9 mouse cellular contexts compared by ENCODE assay signal in the genomic region with DNA sequence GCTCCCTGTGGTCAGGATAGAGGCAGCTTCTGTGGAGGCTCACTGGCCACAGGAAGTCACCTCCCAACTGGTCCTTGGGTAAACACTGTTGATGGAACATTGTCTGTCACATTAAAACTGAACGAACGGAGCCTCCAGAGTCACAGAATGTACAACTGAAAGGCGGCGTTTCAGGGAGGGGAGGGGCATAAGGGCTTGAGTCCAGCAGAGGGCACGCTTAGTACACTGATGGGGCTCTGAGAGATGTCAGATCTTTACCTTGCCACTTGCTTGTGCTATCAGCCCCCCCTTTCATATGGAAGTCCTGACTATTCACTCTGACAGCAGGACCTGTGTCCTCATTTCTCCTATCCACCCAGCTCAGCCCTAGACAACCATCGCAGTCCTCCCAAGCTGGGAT. TPM values are rescaled to one million over a fixed set of nuclear protein-coding genes. Genes with fewer than 3 reads are reported as not detected.
A peak's percentile ranks its signal among the peaks of the same experiment; 100 is the strongest.
DNase-seq lines count a peak whose midpoint lies in the region; ATAC-seq and TF ChIP-seq lines count a peak whose summit lies in the region.
"Had no signal": no experiment of that assay in that cellular context is flagged by ENCODE, and none has a peak within 500 bp of the region (broad histone marks: within the 10 kb centered on the region; RNA-seq: fewer than 3 reads in every experiment).

No protein-coding gene starts in this region.

- no peak overlapping the region for H3K27ac ChIP-seq in layer of hippocampus, adult 2 months
- H3K27ac ChIP-seq in heart, embryonic 15.5 days, result no peak overlapping the region
- H3K27ac ChIP-seq in lung, embryonic 16.5 days (ENCODE audit: low read length), result no peak overlapping the region

- no peak overlapping the region for H3K4me3 ChIP-seq in layer of hippocampus, adult 2 months
- H3K4me3 ChIP-seq in heart, embryonic 15.5 days, result no peak overlapping the region
- H3K4me3 ChIP-seq in lung, embryonic 16.5 days (ENCODE audit: low read length), result no peak overlapping the region

- no peaks in the 10 kb centered on the region for H3K36me3 ChIP-seq in heart, embryonic 15.5 days
- H3K36me3 ChIP-seq in lung, embryonic 16.5 days (ENCODE audit: control insufficient read depth, insufficient read depth, low read length), result no peaks in the 10 kb centered on the region

- 48% methylated on average over 6 of the region's 6 CpGs for WGBS in heart, embryonic 15.5 days
- 30% methylated on average over 6 of the region's 6 CpGs for WGBS in lung, embryonic 16.5 days

- no peak overlapping the region for H3K9ac ChIP-seq in heart, embryonic 15.5 days
- H3K9ac ChIP-seq in lung, embryonic 16.5 days (ENCODE audit: low read length), result no peak overlapping the region

- peaks cover 20% of the 10 kb centered on the region for H3K27me3 ChIP-seq in heart, embryonic 15.5 days
- H3K27me3 ChIP-seq in lung, embryonic 16.5 days (ENCODE audit: control insufficient read depth, insufficient read depth, low read depth, low read length), result no peaks in the 10 kb centered on the region

- peak; percentile 35 for TF ChIP-seq CTCF in layer of hippocampus, adult 2 months (conservative IDR thresholded peaks at IDR 0.05)

- no peak for ATAC-seq in heart, embryonic 15.5 days (replicated peaks; ENCODE audit: insufficient number of reproducible peaks, insufficient read depth, low FRiP score, low read depth)
- 0 out of 2 replicates have a peak, but pooled peaks have one; percentile 31 for ATAC-seq in lung, embryonic 16.5 days (ENCODE audit: low read depth)

- H3K9me3 ChIP-seq in heart, embryonic 15.5 days (replicated peaks), result no peaks in the 10 kb centered on the region
- H3K9me3 ChIP-seq in lung, embryonic 16.5 days (ENCODE audit: control insufficient read depth, low read length), result no peaks in the 10 kb centered on the region

- no peaks in the 10 kb centered on the region for H3K4me1 ChIP-seq in heart, embryonic 15.5 days (replicated peaks)
- H3K4me1 ChIP-seq in lung, embryonic 16.5 days (replicated peaks; ENCODE audit: control insufficient read depth, insufficient read depth, low read length), result no peaks in the 10 kb centered on the region

- no peak for DNase-seq in layer of hippocampus, adult 2 months (ENCODE audit: low spot score in 2 of 2)
- DNase-seq in layer of hippocampus, postnatal 10 days (ENCODE audit: low spot score in 2 of 2), result no peak
- peak; percentile 61 for DNase-seq in adrenal gland, postnatal 14 days
- DNase-seq in testis, postnatal 10 days (ENCODE audit: low spot score), result no peak
- no peak for DNase-seq in right cerebral cortex, postnatal 36 days (ENCODE audit: low spot score in 2 of 2)
- no peak for DNase-seq in Muller cell, postnatal 12 days (ENCODE audit: inconsistent ontology term)

- H3K4me2 ChIP-seq in heart, embryonic 15.5 days, result peak overlapping the region; percentile 24
- 0 out of 2 replicates have a peak overlapping the region, but pooled peaks have one; percentile 1 for H3K4me2 ChIP-seq in lung, embryonic 16.5 days (ENCODE audit: low read depth, low read length)

RNA-seq across cellular contexts. Expression of a gene that starts 17.4 kb away (rescaled TPM):
- total RNA-seq in layer of hippocampus, adult 2 months (2021), result under 1 TPM; 0.51 to 0.59 TPM
- total RNA-seq in layer of hippocampus, postnatal 10 days (2021), result 1 to 10 TPM; 1.2 to 1.6 TPM
- total RNA-seq in adrenal gland, postnatal 14 days (2021), result not detected in 2 replicates
- not detected in 2 replicates for polyA plus RNA-seq in heart, embryonic 15.5 days (2015; fragmentation: Nextera tagmentation; extraction: Ambion mirVana)
- polyA plus RNA-seq in lung, embryonic 16.5 days (2015; fragmentation: Nextera tagmentation; extraction: Ambion mirVana), result 0.06 and 0.11 TPM in 2 replicates
- total RNA-seq: heart, postnatal 10 days had no signal

RNA-seq across cellular contexts. Expression of a gene that starts 20.9 kb away (rescaled TPM):
- 1 to 10 TPM; 2.2 to 2.9 TPM for total RNA-seq in layer of hippocampus, adult 2 months (2021)
- 1 to 10 TPM in 1 of 2 experiments, under 1 TPM in 1; 0.91 to 1.1 TPM for total RNA-seq in layer of hippocampus, postnatal 10 days (2021)
- total RNA-seq in adrenal gland, postnatal 14 days (2021), result 6.5 and 7.7 TPM in 2 replicates
- polyA plus RNA-seq in heart, embryonic 15.5 days (2015; fragmentation: Nextera tagmentation; extraction: Ambion mirVana), result 7.3 and 19.6 TPM in 2 replicates
- 8.3 and 9.3 TPM in 2 replicates for polyA plus RNA-seq in lung, embryonic 16.5 days (2015; fragmentation: Nextera tagmentation; extraction: Ambion mirVana)

RNA-seq across cellular contexts. Expression of a gene that starts 22.4 kb away (rescaled TPM):
- not detected for total RNA-seq in layer of hippocampus, adult 2 months (2021)
- total RNA-seq in layer of hippocampus, postnatal 10 days (2021), result not detected
- not detected in 2 replicates for total RNA-seq in adrenal gland, postnatal 14 days (2021)
- polyA plus RNA-seq in heart, embryonic 15.5 days (2015; fragmentation: Nextera tagmentation; extraction: Ambion mirVana), result not detected in 2 replicates
- polyA plus RNA-seq in lung, embryonic 16.5 days (2015; fragmentation: Nextera tagmentation; extraction: Ambion mirVana), result not detected in 2 replicates
- total RNA-seq: heart, postnatal 10 days had no signal

RNA-seq across cellular contexts. Expression of a gene that starts 47.2 kb away (rescaled TPM):
- not detected for total RNA-seq in layer of hippocampus, adult 2 months (2021)
- total RNA-seq in layer of hippocampus, postnatal 10 days (2021), result under 1 TPM in 1 of 2 experiments, not detected in 1; 0.56 TPM
- total RNA-seq in adrenal gland, postnatal 14 days (2021), result 0.83 and 1.5 TPM in 2 replicates
- 0.63 and 0.91 TPM in 2 replicates for polyA plus RNA-seq in heart, embryonic 15.5 days (2015; fragmentation: Nextera tagmentation; extraction: Ambion mirVana)
- polyA plus RNA-seq in lung, embryonic 16.5 days (2015; fragmentation: Nextera tagmentation; extraction: Ambion mirVana), result 0.50 and 0.85 TPM in 2 replicates

RNA-seq across cellular contexts. Expression of a gene that starts 52.6 kb away (rescaled TPM):
- total RNA-seq in layer of hippocampus, adult 2 months (2021), result 100 to 1,000 TPM; 136 to 154 TPM
- total RNA-seq in layer of hippocampus, postnatal 10 days (2021), result 100 to 1,000 TPM; 154 to 155 TPM
- total RNA-seq in adrenal gland, postnatal 14 days (2021), result 36.8 and 43.6 TPM in 2 replicates
- 39.0 and 52.9 TPM in 2 replicates for polyA plus RNA-seq in heart, embryonic 15.5 days (2015; fragmentation: Nextera tagmentation; extraction: Ambion mirVana)
- polyA plus RNA-seq in lung, embryonic 16.5 days (2015; fragmentation: Nextera tagmentation; extraction: Ambion mirVana), result 70.6 and 70.9 TPM in 2 replicates
